Mouse (Mus musculus) spleen, adult 2 months (tissue): ENCODE results near the gene Camta1. TPM values are rescaled to one million over a fixed set of nuclear protein-coding genes. Genes with fewer than 3 reads are reported as not detected.

Experiments used
- DNase-seq, 2 experiments: peaks; one replicate each; pipeline versions ENCODE4 v3.0.0 to v3.0.0-alpha.2; 2012 to 2021; ENCODE audit warnings: low spot score in 2 of 2, low read depth in 1 of 2
- H3K27ac ChIP-seq: fragments of 200-500 bp; 2 replicates; pipeline ENCODE4 v1.5.1; 2012; ENCODE audit warnings: low read length, inconsistent platforms; ENCODE audit not compliant: insufficient read depth
- H3K27me3 ChIP-seq: fragments of 200-500 bp; 2 replicates; pipeline ENCODE4 v1.6.1; 2012; ENCODE audit warnings: mild to moderate bottlenecking, moderate library complexity, low read length, inconsistent platforms; ENCODE audit not compliant: control insufficient read depth, insufficient read depth
- H3K36me3 ChIP-seq: fragments of 200-500 bp; 2 replicates; pipeline ENCODE4 v1.6.1; 2012; ENCODE audit warnings: mild to moderate bottlenecking, low read length, inconsistent platforms; ENCODE audit not compliant: control insufficient read depth, insufficient read depth
- H3K4me1 ChIP-seq: fragments of 200-500 bp; 2 replicates; pipeline ENCODE4 v1.6.1; 2011; ENCODE audit warnings: inconsistent platforms; ENCODE audit not compliant: control insufficient read depth, insufficient read depth, insufficient read length
- H3K4me3 ChIP-seq: fragments of 200-500 bp; 2 replicates; pipeline ENCODE4 v1.5.1; 2011; ENCODE audit warnings: mild to moderate bottlenecking, inconsistent platforms; ENCODE audit not compliant: insufficient read depth, insufficient read length; ENCODE audit errors: extremely low read depth
- CTCF ChIP-seq: fragments of 200-500 bp; IDR thresholded peaks from 2 replicates; pipeline ENCODE4 v1.5.1; 2011; ENCODE audit warnings: mild to moderate bottlenecking, inconsistent platforms; ENCODE audit not compliant: insufficient read depth, insufficient read length, insufficient replicate concordance; ENCODE audit errors: extremely low read depth
- POLR2A ChIP-seq: fragments of 200-500 bp; IDR thresholded peaks from 2 replicates; pipeline ENCODE4 v1.6.1; 2011; ENCODE audit warnings: low read depth, low read length, inconsistent platforms
- WGBS: fragments of 180-500 bp; shearing (Covaris S2); methylation state at CpG from one replicate; pipeline ENCODE4 v1.1.7; 2018; 5-methylcytosine and 5-hydroxymethylcytosine counted together
- polyA plus RNA-seq: library from polyadenylated mRNA; depleted of rRNA; stranded (reverse); fragments of >200 nt; gene quantifications from 2 replicates; pipeline ENCODE4 v1.2.3, GENCODE M21; 2012

Gene Camta1
- polyA plus RNA-seq, 1 experiment: 7.7 TPM

- 11% methylated on average over 19 of the region's 20 CpGs for WGBS
- no peak for DNase-seq
- H3K36me3 ChIP-seq: no peaks in the 10 kb centered on the region
- peaks cover 17% of the 10 kb centered on the region for H3K27me3 ChIP-seq
- H3K27ac ChIP-seq: no peak overlapping the region
- H3K4me3 ChIP-seq: peak overlapping the region; percentile 48; the same call in 1 of the 2 replicates
- peaks cover 9% of the 10 kb centered on the region for H3K4me1 ChIP-seq
- TF ChIP-seq CTCF (no peak), POLR2A (no peak)
Measured at GRCm38 (mm10) chr4:151108834-151109241, 752.8 kb downstream of the Camta1 start.

DNA sequence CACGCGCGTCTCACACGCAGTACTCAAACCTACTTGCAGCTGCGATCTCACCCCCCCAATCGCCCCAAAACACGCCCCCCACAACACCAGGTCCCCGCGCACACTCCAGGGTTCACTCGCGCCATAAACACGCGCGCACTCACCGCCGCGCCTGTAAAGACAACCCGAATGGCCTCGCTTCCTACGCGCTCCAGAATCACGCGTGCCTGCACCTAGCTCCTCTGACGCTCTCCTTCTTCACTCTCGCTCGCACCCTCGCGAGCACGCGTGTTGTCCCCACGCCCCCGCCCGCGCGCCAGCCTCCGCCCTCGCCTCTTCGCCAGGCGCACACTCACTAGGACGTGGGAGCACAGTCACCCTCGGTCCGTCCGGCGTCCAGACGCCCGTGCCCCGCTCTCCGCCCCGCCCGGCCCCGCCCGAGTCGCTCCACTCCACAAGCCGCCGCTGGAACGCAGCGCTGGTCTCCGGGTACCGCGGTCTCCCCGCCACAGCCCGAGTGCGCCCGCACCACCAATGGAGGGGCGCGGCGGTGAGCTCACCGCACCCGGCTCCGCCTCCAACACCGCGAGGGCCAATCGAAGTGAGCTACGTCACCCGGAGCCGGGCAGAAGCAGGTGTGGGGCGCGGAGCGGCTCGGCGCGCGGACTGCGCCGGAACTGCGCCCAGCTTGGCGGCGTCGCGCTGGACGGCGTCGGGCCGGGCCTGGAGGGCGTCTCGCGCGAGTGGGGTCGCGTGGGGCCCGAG is 753.5 kb downstream of the Camta1 start:
- WGBS: 2% methylated on average over 97 of the region's 101 CpGs
- H3K27me3 ChIP-seq: peaks cover 17% of the 10 kb centered on the region

DNA sequence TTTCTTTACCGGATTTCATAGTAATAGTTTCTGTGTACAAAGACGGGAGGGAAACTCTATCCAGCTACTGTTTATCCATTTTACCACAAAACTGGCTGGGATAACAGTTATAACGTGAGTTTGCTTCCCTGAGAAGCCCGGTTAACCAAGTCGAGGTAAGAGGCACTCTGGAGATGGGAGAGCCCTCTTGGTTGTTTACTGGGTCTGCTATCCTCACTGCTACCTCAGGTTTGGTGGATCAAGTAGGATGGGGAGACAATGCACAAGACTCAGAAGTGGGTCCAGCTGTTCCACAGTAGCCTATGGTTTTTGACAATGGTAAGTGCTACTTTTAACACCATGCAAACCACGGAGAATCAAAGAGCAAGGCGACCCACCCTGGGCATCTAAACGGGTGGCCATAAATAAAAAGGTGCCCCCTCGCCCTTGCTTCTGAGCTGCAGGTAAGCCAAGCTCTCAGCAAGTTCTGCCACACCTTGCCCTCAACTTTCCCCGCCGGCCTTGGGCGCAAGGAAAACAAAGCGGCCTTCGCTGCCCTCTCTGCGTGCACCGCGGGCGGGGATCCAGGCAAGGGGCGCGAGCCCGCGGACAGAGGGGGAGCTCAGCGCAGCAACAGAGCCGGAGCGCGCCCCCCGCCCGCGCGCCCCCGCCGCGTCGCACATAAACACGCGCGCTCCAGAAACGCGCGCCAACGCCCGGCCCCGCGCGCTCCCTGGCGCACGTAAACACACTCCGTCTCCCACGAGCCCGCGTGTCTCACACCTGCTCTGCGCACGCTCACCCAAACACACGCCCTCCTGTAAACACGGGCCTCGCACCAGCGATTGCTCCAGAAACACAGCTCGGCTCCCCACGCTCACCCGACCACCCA is 754.3 kb downstream of the Camta1 start:
- Histone ChIP-seq H3K27ac (no peak overlapping the region), H3K4me3 (peak overlapping the region; percentile 48; the same call in 1 of the 2 replicates), H3K27me3 (peaks cover 17% of the 10 kb centered on the region), H3K4me1 (peaks cover 9% of the 10 kb centered on the region), H3K36me3 (no peaks in the 10 kb centered on the region)
- TF ChIP-seq CTCF (no peak), POLR2A (no peak)
- 9% methylated on average over 60 of the region's 60 CpGs for WGBS
- no peak for DNase-seq

More for the DNA sequence above, 753.5 kb downstream of the Camta1 start:
- peak; percentile 28 to 59 for DNase-seq
- Histone ChIP-seq H3K4me3 (peak overlapping the region; percentile 48), H3K36me3 (no peaks in the 10 kb centered on the region), H3K4me1 (peaks cover 9% of the 10 kb centered on the region), H3K27ac (no peak overlapping the region)
- TF ChIP-seq CTCF: no peak

- no peak for DNase-seq
- TF ChIP-seq POLR2A (no peak), CTCF (no peak)
- Histone ChIP-seq H3K27ac (no peak overlapping the region), H3K27me3 (peaks cover 17% of the 10 kb centered on the region), H3K4me1 (peaks cover 9% of the 10 kb centered on the region), H3K4me3 (no peak overlapping the region), H3K36me3 (no peaks in the 10 kb centered on the region)
- WGBS: 58% methylated on average over 10 of the region's 10 CpGs
Measured at GRCm38 (mm10) chr4:151106468-151106867, 755.2 kb downstream of the Camta1 start.

DNA sequence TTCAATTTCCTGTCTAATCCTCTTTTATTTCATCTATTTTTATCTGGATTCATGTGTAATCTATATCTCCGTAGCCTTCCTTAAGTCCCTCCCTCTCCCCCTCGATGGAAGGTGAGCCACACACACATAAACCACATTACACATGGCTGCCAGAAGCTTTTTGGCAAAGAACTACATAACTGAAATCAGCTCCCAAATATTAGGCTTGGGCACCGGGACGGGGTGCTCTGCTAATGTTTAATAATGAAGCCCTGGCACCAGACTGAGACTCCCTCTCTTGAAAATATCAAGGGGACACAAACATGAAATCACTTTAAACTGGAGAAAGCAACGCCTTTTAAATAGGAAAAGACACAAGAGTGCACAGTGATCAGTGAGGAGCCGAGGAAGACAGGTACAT is 755.8 kb downstream of the Camta1 start:
- Histone ChIP-seq H3K4me1 (peaks cover 9% of the 10 kb centered on the region), H3K4me3 (no peak overlapping the region), H3K27ac (no peak overlapping the region), H3K36me3 (no peaks in the 10 kb centered on the region), H3K27me3 (peaks cover 17% of the 10 kb centered on the region)
- TF ChIP-seq CTCF (no peak), POLR2A (no peak)
- no peak for DNase-seq
- WGBS: 85% methylated on average over 6 of the region's 6 CpGs

GRCm38 (mm10) chr4:151104147-151104546 is 757.5 kb downstream of the Camta1 start:
- Histone ChIP-seq H3K27ac (no peak overlapping the region), H3K4me1 (peaks cover 9% of the 10 kb centered on the region), H3K36me3 (no peaks in the 10 kb centered on the region), H3K4me3 (no peak overlapping the region), H3K27me3 (peaks cover 17% of the 10 kb centered on the region)
- TF ChIP-seq CTCF (no peak), POLR2A (no peak)
- WGBS: 87% methylated on average over 10 of the region's 10 CpGs
- DNase-seq: no peak

DNA sequence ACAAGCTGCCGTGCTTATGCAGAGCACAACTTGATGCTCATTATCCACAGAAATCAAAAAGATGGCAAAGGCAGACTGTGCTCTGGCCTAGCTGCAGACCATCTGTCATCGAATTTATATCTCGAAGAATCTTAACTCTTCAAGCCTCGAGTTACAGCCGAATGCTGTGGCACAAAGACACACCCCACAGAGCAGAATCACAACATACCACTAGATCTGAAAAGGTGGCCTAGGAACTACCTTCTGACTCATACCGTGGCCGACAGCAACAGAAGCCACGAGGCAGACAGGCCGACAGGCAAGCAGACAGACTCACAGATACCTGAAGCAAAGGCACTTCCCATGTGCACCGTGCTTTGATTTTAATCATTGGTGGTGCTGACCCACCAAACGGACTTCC is 758.0 kb downstream of the Camta1 start:
- no peak for DNase-seq
- H3K4me1 ChIP-seq: peaks cover 9% of the 10 kb centered on the region
- H3K27me3 ChIP-seq: peaks cover 14% of the 10 kb centered on the region
- no peaks in the 10 kb centered on the region for H3K36me3 ChIP-seq
- H3K27ac ChIP-seq: no peak overlapping the region
- H3K4me3 ChIP-seq: no peak overlapping the region
- TF ChIP-seq POLR2A (no peak), CTCF (no peak)
- WGBS: 87% methylated on average over 11 of the region's 11 CpGs
